Mouse (Mus musculus): ENCODE results near the gene Nos1ap.

DNA sequence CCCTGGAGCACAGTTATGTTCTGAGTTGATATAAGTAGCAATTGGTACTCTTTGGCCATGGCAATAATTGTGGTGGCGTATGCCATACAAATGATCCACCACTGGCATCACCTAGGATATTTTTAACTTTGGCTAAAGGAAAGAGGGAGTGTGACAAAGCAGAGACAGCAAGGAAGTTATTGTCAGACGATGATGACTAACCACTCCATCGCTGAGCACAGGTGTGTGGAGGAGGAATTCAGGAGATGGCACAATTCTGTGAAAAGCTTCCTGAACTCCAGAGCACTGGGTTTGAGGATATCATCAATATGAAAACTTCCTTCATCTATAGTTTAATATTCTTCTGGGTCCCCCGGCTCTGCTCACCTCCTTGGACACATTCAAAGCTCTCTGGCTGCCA lies 31.7 kb downstream of the Nos1ap start:
- TF ChIP-seq POLR2A (IDR thresholded peaks at IDR 0.05; ENCODE audit: low read depth, low read length) (no peak), CTCF (conservative IDR thresholded peaks at IDR 0.05; ENCODE audit: insufficient read depth, insufficient read length, low read depth, low read length) (no peak)
